Mouse (Mus musculus) kidney, adult 9 months (tissue): ENCODE results near the gene Serpina3c.
A peak's percentile ranks its signal among the peaks of the same experiment; 100 is the strongest.
"Not testable (repeated sequence)": the region's sequence is repeated elsewhere in the genome, so short reads cannot be mapped to it uniquely, and the experiment has no call there.

Experiments used
- DNase-seq: peaks from one replicate; pipeline ENCODE4 v3.0.0; 2022

Gene Serpina3c

GRCm38 (mm10) chr12:104153656-104154055 lies at the start of gene Serpina3c:
Serpina3c (minus strand) TSS chr12:104153870.
- no peak for DNase-seq

- no peak for DNase-seq
These were observed 37.2 kb upstream of the Serpina3c start for GRCm38 (mm10) chr12:104190852-104191251.

- no peak for DNase-seq
These were observed 35.6 kb upstream of the Serpina3c start for GRCm38 (mm10) chr12:104189246-104189645.

GRCm38 (mm10) chr12:104186041-104186581 lies 32.4 kb upstream of the Serpina3c start:
- DNase-seq = no peak

GRCm38 (mm10) chr12:104185046-104185445 lies 31.4 kb upstream of the Serpina3c start:
- no peak for DNase-seq

DNA sequence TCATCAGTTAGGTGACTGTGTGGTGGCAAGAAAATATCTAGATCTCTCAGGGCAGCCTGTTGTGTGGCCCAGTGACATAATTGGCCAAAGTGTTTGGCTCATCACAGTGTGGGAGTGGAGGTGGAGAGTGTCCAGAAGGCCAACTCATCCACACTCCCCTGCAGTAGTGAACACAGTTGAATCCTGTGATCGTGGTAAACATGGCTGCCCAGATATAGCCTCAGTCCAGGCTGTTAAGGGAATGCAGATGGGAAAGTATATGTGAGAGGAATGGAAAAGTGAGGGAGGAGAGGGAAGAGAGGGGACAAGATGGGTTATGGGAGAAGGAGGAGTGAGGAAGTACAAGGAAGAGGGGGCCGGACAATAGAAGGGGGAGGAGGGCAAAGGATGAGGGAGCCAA lies 25.3 kb upstream of the Serpina3c start:
- DNase-seq = no peak

GRCm38 (mm10) chr12:104178577-104178976 lies 24.9 kb upstream of the Serpina3c start:
- no peak for DNase-seq

- DNase-seq = no peak
These were observed 22.0 kb upstream of the Serpina3c start for GRCm38 (mm10) chr12:104175636-104176035.

GRCm38 (mm10) chr12:104174747-104175146 lies 21.1 kb upstream of the Serpina3c start:
- peak; percentile 44 for DNase-seq

DNA sequence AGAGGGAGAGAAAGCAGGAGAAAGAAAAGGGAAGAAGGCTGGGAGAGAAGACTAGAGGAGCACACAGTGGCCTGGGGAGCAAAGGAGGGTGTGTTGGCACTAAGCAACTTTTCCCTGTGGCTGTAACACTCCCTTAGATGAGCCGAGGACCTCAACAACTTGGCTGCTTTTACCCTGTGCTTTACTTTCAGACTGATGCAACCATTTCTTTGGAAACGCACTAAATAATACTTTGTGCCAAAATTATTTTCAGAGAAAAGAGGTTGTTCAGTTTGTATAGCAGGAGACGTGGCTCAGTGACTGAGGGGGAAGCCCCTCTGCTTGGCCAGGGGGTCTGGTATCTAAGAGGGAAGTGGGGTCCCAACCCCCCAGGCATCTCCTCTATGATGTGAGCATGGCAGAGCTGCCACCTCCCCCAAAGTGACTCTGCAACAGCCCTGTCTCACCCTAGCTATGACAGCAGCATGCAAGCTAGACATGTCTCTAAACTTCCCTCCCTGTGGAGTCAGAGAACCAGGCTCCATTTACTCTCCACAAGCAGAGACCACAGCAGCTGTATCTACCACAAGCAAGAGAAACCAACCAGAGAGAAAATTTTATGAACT lies 527 bp downstream of the Serpina3c start:
- no peak for DNase-seq

- DNase-seq = no peak
These were observed 1.7 kb downstream of the Serpina3c start for GRCm38 (mm10) chr12:104151989-104152388.

DNA sequence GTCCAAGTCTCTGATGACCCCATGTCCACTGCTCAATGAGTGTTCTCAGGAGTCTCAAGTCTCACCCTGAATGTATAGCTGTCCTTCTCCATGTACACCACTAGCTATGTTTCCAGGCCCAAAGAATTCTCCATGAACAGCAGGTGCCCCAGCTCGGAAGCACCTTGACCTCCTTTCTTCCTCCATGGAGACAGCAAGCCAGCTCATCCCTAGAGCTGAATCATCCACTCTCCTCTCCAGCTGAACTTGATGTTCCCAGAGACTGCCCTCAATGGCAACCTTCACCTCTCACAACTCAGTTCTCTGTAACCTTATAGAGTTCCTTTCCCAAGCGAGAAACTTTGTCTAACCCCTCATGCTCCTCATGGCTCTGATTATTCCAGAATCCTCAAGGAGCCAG lies 8.1 kb downstream of the Serpina3c start:
- DNase-seq = no peak

- peak; percentile 61 for DNase-seq
These were observed 10.4 kb downstream of the Serpina3c start for GRCm38 (mm10) chr12:104143286-104143685.

GRCm38 (mm10) chr12:104142427-104142826 lies 11.2 kb downstream of the Serpina3c start:
- no peak for DNase-seq

DNA sequence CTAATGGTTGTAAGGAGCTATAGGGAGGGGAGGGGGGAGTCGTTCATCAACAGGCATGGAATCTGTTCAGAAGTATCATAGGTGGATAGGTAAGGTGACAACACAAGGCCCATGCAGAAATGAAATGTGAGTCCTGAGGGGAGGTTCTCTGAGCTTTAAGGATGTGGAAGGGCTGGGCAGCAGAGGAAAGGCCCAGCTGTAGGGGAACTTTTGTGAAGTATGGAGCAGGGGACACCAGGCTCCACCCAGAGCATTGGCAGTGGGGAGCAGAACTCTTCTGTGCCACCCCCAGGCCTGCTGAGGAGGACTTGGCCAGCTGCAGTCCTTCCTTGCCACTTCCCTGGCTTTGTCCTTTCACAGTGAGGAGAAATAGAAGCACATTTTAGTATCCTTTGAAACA lies 12.2 kb downstream of the Serpina3c start:
- DNase-seq = no peak

DNA sequence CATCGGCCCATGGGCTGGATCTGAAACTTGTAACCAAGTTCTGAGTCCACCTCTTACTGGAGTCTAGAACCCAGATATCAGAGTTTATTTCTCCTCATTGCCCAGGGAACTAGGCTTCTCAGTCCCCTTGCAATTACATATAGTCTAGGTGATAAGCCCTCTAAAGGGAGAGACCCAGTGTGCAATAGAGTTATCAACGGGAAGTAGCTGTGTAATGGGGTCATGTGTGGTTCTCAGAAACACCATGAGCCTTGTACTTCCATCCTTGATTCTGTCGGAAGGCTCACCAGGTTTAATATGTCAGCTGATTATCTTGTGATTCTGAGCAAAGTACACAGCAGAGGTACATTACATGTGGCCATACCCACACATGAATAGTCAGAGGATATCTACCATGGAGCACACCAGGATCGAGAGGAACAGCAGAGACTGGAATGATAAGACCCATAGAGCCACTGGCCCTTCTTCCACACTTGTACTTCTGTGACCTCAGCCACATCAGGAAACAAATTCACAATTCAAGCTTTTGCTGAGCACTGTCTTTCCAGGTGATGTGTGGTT lies 13.0 kb downstream of the Serpina3c start:
- DNase-seq = peak; percentile 15

DNA sequence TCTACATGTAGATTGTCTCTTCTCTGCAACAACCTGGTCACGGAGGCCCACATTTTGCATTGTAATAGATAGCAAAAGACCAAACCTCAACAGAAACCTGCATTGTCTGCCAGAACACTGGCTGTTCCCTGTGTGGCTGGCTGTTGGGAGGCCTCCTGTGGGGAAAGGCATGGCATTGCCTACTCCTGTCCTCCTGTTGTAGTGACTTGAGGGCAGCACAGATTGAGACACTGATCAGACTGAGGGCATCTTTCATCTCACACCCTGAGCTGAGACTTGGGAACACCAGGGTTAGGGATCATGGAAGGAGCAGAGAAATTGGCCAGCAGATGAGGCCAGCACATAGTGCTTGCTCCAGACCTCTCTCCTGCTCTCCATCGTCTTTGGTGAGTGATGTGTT lies 15.5 kb downstream of the Serpina3c start:
- DNase-seq = no peak

DNA sequence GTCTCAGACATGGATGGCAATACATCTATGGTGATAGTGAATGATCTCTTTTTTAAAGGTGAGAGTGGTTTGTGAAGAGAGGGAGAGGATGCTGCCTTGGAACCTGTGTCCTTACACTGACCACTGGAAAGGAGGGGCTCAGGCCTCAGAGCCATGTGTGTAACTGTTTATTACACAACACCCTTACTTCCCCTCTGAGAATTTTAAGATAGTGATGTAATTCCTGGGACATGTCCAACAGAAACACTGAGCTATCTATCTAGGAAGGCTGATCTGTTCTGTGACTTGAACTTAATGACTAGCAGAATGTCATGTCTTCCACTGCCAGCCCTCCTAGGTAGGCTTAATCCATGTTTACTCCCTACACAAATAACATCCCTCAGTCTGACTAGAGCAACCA lies 22.6 kb downstream of the Serpina3c start:
- no peak for DNase-seq

- DNase-seq = no peak
These were observed 26.0 kb downstream of the Serpina3c start, which contains the start of gene Serpina3b for GRCm38 (mm10) chr12:104127696-104128095. Serpina3b (plus strand) TSS chr12:104127996.

GRCm38 (mm10) chr12:104125021-104125560 lies 28.6 kb downstream of the Serpina3c start:
- DNase-seq = no peak

DNA sequence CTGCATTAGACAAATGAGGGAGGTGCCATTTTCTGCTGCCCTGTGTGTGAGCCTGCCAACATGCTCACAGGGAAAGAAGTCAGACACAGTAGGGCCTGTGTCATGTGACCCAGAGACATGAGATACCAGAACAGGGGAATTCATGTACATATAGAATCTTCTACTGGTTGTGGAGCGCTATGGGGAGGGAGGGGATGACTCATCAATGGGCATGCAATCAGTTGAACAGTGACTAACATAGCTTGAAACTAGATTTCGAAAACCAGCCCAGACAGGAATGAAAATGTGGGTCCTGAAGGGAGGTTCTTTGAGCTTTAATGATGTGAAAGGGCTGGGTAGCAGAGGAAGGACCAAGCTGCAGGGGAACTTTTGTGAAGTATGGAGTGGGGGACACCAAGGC lies 29.7 kb downstream of the Serpina3c start:
- no peak for DNase-seq

DNA sequence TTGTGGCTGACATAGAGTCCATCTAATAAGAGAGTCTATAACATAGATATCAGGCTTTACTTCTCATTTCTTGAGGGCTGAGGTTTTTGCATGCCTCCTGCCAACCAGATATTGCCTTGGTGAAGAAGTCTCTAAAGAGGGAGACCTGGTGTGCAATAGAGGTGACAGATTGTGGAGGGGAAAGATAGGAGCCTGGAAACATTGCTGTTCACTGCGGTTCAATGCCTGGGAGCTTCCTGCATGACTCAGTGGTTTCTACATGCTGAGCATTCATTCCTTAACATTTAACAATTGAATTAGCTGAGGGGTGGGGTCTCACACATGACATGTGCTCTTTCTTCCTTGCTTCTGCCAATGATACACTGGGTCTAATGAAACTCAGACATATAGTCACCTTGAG lies 30.6 kb downstream of the Serpina3c start:
- no peak for DNase-seq

DNA sequence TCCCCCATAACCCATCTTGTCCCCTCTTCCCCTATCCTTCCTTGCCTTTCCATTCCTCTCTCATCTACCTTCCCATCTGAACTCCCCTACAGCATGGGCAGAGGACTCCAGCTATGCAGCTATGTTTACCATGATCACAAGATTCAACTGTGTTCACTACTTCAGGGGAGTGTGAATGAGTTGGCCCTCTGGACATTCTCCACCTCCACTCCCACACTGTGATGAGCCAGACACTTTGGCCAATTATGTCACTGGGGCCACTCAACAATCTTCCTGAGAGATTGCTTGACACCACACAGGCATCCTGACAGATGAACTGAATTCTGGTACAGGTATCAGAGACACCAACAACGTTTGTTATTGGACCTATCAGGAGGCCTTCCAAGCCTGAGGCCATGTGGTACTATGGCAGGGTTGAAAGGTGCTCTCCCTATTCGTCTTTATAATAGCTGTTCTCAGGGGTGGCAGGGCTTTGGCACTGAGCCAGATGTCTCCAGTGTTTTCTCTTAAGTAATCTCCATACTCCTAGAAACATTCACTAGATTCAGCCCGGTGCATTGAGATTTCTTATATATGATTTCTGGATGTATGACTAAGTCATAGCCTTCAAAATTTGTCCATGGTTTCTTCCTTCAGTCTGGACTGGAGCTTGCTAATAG lies 38.6 kb downstream of the Serpina3c start:
- DNase-seq = no peak

GRCm38 (mm10) chr12:104112333-104112732 lies 41.3 kb downstream of the Serpina3c start, which contains the start of gene Serpina3a:
Serpina3a (plus strand) TSS chr12:104112724.
- not testable (repeated sequence) for DNase-seq
